Mouse (Mus musculus) granulocyte monocyte progenitor cell, adult 5-6 weeks (primary cell): ENCODE measurements at regions not wholly inside any gene's neighbourhood (a gene's known extent, or its start where the extent isn't known, plus 50 kb on each side); places are given as distances from the start of the nearest gene placed in this dataset.

ENCODE experiments used
- ATAC-seq: replicated peaks from 2 replicates; pipeline ENCODE4 v1.8.0; 2016; ENCODE audit warnings: mild to moderate bottlenecking, moderate TSS enrichment, inconsistent platforms; ENCODE audit not compliant: poor library complexity, severe bottlenecking

DNA sequence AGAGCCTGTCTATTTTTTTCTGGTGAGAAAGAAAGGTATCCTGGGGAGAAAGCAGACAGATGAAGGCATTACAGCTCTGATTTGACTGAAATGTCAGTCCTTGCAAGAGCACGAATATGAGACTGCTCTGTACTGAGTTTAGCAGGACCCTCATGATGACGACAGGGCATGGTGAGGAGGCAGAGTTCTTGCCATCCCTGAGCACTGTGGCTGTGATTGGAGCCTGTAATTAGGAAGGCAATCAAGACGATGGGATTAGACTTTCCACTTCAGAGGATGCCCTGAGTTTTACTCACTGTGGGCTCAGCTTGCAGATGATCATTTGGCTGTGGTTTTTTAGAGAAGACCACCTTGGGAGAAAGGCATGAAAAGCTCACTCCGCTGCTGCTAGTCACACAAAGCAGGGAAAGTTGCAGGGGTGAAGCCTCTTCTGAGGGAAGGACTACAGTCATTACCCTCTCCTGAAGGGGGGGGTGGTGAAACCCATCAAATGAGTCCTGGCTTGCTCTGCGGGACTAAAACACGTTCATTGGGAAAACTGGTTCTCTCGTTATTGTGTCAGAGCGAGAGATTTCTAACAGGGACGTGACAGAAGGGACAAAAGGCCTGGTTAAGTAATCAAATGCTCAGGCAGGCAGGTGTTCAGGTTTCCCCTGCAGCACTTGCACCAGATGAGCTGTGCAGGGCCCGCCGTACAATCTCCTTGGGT, 132.9 kb upstream of the Fam241a start:
- no peak for ATAC-seq

DNA sequence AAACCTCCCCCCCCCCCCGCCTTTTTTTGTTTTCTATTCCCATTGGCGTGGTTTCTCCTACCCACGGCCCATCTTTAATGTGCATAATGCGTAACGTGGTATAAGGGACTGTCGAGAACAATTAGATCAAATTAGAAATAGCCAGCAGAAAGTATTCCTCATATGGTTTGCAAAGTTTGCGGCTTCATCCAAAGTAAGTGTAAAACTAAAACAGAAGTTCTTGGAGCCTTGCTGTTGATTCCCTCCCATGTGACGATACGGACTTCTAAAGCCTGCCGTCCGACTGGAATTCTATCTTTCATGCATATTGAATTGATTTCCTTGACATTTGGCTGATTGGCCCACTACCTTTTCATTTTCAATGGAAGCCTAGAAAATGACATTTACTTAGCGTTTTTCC, 128.7 kb upstream of the Fam241a start:
- ATAC-seq = no peak

DNA sequence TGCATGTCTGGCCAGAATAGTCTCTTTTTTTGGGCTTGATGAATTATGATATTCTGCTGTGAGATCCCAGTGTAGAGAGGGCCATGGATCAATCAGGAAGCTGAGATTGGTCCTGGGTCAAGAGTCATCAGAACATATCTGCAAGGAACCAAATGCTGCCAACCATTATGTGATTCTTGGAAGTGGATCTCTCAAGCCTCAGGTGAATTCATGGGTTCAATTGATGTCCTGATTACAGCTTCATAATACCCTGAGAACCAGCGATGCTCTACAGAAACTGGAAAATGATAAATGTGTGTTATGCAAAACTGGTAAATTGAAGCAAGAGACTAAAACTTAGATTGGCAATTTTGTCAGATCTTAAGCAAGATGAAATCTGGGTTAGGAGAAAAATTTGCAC, 118.8 kb upstream of the Fam241a start:
- ATAC-seq = no peak

DNA sequence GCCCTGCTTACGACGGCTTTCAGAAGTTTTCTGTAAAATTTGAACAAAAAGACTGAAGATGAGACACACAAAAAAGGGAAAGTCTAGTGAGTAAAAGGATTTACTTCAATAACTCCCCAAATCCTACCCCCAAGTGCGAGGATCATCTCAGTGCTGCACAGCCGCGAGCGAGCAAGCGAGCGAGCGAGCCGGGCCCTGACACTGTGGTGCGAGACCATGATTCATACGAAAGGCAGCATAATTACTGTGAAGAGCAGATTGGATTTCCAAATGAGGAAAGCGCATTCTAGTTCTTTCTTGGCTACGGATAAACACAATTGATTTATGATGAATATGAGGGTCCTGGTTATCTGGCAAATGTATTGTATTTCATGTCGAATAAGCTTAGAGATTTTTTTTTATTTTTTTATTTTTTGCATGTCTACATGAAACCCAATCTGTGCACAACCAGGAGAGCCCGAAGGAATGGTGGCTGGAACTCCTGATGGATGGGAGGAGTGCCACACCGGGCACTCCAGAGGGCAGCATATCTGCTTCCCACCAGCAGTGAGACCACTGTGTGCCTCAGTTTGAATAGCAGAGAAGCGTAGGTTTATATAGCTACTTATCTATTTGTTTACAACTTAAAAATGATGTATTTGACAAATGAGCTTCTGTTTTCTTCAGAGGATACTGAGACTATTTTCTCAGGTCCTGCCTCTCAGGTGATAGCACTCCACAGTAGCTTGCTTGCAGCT, 106.9 kb upstream of the Fam241a start:
- no peak for ATAC-seq

DNA sequence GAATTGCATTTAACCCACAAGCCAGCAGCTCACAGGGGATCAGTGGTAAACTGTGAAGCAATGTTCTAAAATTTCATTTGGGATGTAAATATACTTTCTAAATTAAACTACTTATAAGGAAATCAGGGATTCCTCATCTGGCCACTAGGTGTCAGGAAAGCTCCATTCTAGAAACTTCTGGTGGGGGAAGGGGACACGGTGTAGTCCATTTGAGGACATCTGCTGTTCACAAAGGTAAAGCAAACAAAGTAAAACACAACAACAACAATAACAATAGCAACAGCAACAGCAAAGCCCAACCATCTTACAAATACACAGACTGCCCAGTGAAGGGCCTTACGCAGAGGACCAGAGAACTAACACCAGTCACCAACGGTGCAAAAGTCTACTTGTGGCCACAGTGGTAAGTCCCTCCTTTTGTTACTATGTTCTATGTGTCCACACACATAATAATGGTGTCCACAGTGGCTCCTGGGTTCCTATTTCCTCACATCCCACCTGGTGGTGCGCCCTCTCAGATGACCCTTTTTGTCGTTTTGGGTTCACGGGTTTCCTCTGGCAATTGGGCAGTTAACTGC, 105.9 kb upstream of the Fam241a start:
- ATAC-seq = peak; percentile 53

DNA sequence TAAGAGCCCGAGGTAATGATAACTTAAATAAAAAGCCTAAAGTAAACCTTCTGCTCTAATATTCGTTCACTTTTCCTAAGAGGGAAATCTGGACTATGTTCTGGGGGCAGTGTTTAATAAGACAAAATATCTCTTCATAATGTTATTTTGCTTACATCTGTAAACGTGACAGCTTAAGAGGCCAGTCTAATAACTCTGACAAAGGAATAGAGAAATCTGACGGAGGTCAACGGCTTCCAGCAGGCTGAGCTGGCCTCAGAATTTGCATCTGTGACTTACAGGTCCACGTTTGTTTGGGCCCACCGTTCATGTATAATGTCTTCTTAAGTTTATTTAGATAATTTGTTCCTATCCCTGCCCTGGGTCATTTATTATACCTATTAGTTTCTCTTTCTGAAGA, 99.6 kb upstream of the Fam241a start:
- no peak for ATAC-seq

DNA sequence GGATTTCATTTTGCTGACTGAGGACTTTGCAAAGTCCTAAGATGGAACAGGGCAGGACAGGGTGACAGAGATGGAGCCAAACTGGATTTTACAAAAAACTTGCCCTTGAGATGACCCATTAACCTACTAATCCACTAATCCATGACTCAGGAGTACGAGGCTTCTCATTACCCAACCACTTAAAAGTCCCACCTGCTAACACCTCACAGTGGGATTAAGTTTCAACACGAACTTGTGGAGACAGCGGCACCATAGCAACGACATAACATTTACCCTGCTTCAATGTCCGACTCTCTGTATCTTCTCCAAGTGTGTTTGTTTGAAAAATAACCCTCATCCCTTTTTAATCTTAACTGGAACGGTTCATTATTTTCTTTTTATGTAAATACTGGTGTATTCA, 91.5 kb upstream of the Fam241a start:
- ATAC-seq = no peak

DNA sequence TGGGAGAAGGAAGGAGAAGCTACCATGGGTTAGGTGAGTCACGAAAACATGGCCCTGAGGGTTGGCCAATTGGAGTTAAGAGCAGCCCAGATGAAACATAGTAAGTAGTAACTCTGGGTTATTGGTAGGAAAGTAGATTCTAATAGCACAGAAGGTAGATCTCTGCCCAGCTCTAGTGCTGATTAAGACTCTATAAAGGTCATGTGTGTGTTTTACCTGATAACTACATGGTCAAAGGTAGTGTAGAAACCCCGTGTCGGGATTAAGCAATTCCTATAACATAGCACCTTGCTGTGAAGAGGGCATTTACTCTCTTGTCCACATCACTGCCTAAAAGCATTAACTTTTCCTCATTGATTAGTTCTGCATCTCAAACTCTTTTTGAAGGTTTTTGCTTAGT, 89.0 kb upstream of the Fam241a start:
- ATAC-seq = no peak

DNA sequence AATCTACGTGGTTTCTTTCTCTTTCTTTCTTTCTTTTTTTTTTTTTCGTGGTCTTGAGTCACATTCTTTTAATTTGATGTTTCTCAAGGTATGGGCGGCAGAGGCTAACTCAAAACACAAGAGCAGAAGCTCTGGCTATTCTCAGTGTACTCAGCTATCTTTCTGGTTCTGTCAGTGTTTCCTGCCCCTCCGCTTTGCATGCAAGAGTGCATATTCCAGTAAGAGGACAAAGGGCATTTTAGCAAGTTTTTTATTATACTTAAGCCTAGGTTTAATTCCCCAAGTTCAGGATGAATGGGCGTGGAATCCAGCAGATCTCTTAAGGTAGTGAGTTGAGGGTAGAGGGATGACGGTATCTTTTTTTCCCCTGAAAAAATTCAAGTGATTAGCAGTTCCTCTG, 81.1 kb upstream of the Fam241a start:
- no peak for ATAC-seq

DNA sequence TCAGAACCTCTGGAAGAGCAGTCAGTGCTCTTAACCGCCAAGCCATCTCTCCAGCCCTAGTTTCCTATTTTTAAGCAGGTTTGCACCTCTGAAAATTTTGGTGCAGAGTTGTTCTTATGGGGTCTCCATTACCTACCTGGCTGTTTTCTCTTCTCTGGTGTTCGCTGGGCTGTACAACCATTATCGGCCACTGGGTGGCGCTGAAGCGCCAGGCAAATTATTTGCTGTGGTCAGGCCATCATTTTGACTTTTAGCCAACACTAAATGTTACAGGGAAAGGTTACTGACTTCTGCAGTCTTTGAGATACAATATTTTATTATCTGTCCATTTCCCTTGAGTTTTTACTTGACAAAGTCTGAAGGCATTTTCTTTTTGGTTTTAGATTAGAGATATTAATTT, 74.8 kb upstream of the Fam241a start:
- ATAC-seq = peak; percentile 83

DNA sequence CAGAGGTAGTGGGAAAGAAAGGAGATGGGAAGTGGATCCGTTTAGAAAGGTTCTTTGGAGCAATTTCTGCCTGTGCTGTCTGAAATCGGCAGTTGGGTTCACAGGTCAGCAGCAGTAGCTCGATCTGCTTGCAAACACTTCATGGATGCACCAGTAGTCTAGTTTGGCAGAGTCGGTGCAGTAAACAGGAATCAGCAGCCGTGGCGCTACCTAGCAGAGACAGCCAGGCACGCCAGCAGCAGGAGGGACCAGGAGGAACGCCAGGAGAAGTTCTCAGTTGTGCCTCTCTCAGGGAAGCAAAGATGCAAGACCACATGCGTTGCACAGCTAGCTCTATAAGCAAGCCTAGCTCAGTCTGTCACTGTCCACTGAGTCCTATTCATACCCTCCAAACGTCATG, 71.0 kb upstream of the Fam241a start:
- no peak for ATAC-seq

DNA sequence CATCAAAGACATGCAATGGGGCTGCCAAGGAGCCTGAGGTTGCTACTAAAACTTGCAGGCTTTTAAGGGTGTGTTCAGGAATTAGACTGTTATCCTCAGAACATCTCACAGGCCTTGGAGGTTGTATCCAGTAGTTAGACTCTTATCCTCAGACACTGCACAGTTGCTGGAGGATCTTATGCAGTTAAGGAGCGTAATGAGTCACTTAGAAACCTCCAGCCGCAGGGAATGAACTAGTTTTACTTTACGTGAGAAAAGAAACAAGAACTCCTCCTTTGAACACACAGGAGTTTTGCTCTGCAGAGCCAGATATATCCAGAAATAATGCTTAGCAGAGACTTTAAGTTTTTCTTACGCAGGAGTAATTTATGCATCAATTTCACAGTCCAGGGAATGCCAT, 70.1 kb upstream of the Fam241a start:
- no peak for ATAC-seq

DNA sequence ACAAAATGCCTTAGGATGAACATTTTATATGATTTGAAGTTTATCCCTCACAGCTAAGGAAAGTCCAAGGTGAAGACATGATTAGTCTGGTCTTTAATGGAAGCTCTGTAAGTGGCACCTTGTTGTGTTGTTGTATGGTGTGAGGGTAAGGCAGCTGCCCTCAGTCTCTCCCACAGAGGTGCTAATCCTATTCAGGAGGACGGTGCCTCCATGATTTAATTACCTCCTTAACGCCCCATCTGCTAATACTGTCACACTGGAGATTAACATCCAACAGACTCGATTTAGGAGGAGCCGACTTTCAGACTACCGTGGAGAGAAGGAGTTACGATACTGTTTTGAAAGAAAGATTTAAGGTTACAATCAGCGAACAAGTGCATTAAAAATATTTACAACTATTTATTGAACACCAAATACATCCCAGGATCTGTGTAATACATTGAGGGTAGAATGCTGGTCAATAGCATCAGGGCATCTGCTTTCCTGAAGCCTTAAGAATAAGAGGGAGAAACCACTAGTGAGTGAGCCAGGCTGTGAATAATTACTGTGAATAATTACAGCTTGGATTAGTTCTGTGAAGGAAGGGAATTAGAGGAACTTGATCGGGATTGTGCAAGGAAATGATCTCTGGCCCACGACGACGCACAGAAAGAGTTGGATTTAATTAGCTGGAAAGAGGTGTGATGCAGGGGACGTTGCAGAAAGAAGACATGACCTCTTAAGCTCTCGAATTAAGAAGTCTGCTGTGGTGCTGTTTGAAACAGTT, 63.0 kb upstream of the Fam241a start:
- ATAC-seq = peak; percentile 44

DNA sequence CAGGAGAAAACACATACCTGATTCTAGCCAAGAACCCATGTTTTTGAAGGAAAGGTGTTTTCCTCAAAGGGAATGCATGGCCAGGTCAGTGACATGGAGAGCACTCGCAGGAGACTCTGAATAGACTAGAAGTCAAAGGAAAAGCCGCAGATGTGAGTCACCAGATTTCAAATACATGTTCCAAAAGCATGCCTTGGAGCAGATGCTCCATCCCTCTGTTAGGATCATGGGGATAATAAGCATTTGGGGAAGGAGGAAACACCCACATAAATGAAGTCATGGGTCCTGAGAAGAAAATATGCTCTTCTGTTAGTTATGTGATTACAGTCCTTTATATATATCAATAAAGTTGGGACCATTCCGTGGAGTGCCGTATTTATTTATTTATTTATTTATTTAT, 58.7 kb upstream of the Fam241a start:
- no peak for ATAC-seq

DNA sequence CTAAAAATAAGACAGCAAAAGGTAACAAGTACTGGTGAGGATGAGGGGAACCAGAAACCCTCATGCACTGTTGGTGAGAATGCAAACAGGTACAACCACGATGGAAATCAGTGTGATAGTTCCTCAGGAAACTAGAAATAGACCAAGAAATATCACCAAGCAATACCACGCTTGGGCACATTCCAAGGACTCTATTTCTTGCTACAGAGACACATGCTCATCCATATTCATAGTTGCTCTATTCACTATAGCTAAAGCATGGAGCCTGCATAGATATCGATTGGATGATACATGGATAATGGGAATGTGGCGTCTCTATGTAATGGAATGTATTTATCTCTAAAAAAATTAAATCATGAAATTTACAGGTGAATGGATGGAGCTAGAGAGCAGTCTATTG, 57.5 kb upstream of the Fam241a start:
- ATAC-seq = no peak

DNA sequence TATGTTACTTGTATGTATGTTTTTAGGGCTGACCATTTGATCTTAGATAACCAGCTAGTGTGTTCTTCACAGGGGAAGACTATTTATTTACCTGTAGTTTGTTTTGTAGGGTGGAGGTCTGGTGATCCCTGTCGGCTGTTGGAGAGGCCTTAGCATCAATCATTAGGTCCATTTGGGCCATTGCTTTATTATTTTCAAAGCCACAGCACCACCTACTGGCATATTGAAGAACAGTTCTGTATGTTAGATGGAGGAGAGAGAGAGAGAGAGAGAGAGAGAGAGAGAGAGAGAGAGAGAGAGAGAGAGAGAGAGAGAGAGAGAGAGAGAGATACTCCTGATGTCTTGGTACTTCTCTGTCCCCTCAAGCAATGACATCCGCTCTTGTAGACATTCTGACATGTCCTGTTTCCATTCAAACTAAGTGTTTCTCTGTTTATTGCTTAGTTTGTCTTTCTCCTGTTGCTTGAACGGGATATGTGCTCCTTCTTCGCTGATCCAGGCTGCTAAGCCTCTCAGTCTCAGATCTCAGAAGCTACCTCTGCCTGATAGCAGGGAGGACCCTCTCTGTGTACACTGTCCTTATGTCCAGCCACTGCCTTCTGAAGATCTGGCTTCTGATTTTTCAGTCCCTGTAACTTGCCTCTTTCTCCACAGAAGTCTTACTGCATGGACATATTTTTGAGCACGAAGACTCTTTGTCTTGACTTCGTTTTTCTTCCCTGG, 52.9 kb upstream of the Fam241a start:
- ATAC-seq = peak; percentile 87

DNA sequence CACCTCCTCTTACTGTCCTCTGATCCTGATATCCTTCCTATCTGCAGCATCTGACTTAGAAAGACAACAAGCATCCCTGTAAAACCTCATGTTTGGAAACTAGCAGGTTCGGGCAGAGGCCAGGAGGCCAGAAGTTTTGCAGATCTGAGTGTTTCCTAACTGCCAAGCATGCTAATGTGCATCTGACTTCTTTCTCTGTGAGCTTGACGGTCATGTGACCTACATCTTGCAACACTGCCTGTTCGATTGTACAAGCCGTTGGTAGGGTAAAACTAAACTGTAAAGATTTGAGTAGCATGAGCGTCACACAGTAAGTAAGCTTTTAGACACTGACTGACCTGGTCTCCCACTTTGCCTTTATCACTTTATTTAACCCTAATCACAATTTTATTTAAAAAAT, 52.2 kb upstream of the Fam241a start:
- ATAC-seq = peak; percentile 89
